Mouse (Mus musculus) thymus, adult 2 months (tissue): ENCODE data around the gene Vmn1r14.

Experiments
- CTCF ChIP-seq: fragments of 200-500 bp; IDR thresholded peaks from 2 replicates; pipeline ENCODE4 v1.5.1; 2012; ENCODE audit warnings: mild to moderate bottlenecking, control low read depth, low read length, moderate library complexity, borderline replicate concordance; ENCODE audit not compliant: control insufficient read depth, poor library complexity, insufficient read depth; ENCODE audit errors: extremely low read depth
- POLR2A ChIP-seq: fragments of 200-500 bp; IDR thresholded peaks from 2 replicates; pipeline ENCODE4 v1.6.1; 2012; ENCODE audit warnings: mild to moderate bottlenecking, low read length, control low read depth, moderate library complexity; ENCODE audit not compliant: control insufficient read depth, poor library complexity, insufficient read depth; ENCODE audit errors: extremely low read depth

- TF ChIP-seq POLR2A (no peak), CTCF (no peak)
Observed at GRCm38 (mm10) chr6:57257652-57258051, 26.2 kb downstream of the Vmn1r14 start, which contains the start of gene Vmn1r15.
